Mouse (Mus musculus): ENCODE measurements around the gene Rps3. TPM values are rescaled to one million over a fixed set of nuclear protein-coding genes. Genes with fewer than 3 reads are reported as not detected.
"Not testable (repeated sequence)": the region's sequence is repeated elsewhere in the genome, so short reads cannot be mapped to it uniquely, and the experiment has no call there.

Rps3 gene
- 100 to 1,000 TPM; 484 to 545 TPM for total RNA-seq (2021)
- long read RNA-seq, experiment 1, transcript Rps3-201 (7 exons, 1,908 nt), result major isoform, 354 of 387 reads
- long read RNA-seq, experiment 1, partial matches to known transcripts, result 27 of 387 reads
- long read RNA-seq, experiment 1, other reads (novel, unspliced or antisense), result 6 of 387 reads
- long read RNA-seq, experiment 2, transcript Rps3-201 (7 exons, 1,908 nt), result major isoform, 321 of 340 reads
- long read RNA-seq, experiment 2, partial matches to known transcripts, result 16 of 340 reads
- long read RNA-seq, experiment 2, other reads (novel, unspliced or antisense), result 3 of 340 reads

- peak; percentile 77 to 91 for DNase-seq (ENCODE audit: low spot score in 2 of 2)
Observed at GRCm38 (mm10) chr7:99483271-99483923, at the start of gene Rps3. Gene Rps3, minus strand, starts transcription at chr7:99483738.

- no peak for DNase-seq (ENCODE audit: low spot score in 2 of 2)
Observed at GRCm38 (mm10) chr7:99532526-99532925, 49.0 kb upstream of the Rps3 start.

GRCm38 (mm10) chr7:99531408-99531970 is 48.0 kb upstream of the Rps3 start:
- no peak for DNase-seq (ENCODE audit: low spot score in 2 of 2)

- no peak for DNase-seq (ENCODE audit: low spot score in 2 of 2)
Observed at GRCm38 (mm10) chr7:99529410-99529809, 45.9 kb upstream of the Rps3 start.

GRCm38 (mm10) chr7:99528547-99528946 is 45.0 kb upstream of the Rps3 start:
- no peak for DNase-seq (ENCODE audit: low spot score in 2 of 2)

GRCm38 (mm10) chr7:99523837-99524236 is 40.3 kb upstream of the Rps3 start:
- no peak for DNase-seq (ENCODE audit: low spot score in 2 of 2)

GRCm38 (mm10) chr7:99523121-99523520 is 39.6 kb upstream of the Rps3 start:
- DNase-seq (ENCODE audit: low spot score in 2 of 2), result no peak

- no peak for DNase-seq (ENCODE audit: low spot score in 2 of 2)
Observed at GRCm38 (mm10) chr7:99518954-99519644, 35.6 kb upstream of the Rps3 start.

GRCm38 (mm10) chr7:99516814-99517157 is 33.2 kb upstream of the Rps3 start:
- DNase-seq (ENCODE audit: low spot score in 2 of 2), result no peak

- no peak for DNase-seq (ENCODE audit: low spot score in 2 of 2)
Observed at GRCm38 (mm10) chr7:99516092-99516813, 32.7 kb upstream of the Rps3 start.

- peak; percentile 34 to 68 for DNase-seq (ENCODE audit: low spot score in 2 of 2)
Observed at GRCm38 (mm10) chr7:99510087-99510501, 26.6 kb upstream of the Rps3 start.

- DNase-seq (ENCODE audit: low spot score in 2 of 2), result not testable (repeated sequence)
Observed at GRCm38 (mm10) chr7:99508187-99508586, 24.6 kb upstream of the Rps3 start.

GRCm38 (mm10) chr7:99504556-99504955 is 21.0 kb upstream of the Rps3 start:
- no peak for DNase-seq (ENCODE audit: low spot score in 2 of 2)

- DNase-seq (ENCODE audit: low spot score in 2 of 2), result no peak
Observed at GRCm38 (mm10) chr7:99501148-99501547, 17.6 kb upstream of the Rps3 start.

GRCm38 (mm10) chr7:99500655-99501054 is 17.1 kb upstream of the Rps3 start:
- DNase-seq (ENCODE audit: low spot score in 2 of 2), result no peak

GRCm38 (mm10) chr7:99500201-99500600 is 16.7 kb upstream of the Rps3 start:
- DNase-seq (ENCODE audit: low spot score in 2 of 2), result peak; percentile 72 to 83

GRCm38 (mm10) chr7:99499128-99499527 is 15.6 kb upstream of the Rps3 start:
- no peak for DNase-seq (ENCODE audit: low spot score in 2 of 2)

- DNase-seq (ENCODE audit: low spot score in 2 of 2), result no peak
Observed at GRCm38 (mm10) chr7:99489708-99490107, 6.2 kb upstream of the Rps3 start.

GRCm38 (mm10) chr7:99484679-99485078 is 1.1 kb upstream of the Rps3 start:
- no peak for DNase-seq (ENCODE audit: low spot score in 2 of 2)

GRCm38 (mm10) chr7:99483924-99484319 is 384 bp upstream of the Rps3 start:
- DNase-seq (ENCODE audit: low spot score in 2 of 2), result no peak

- no peak for DNase-seq (ENCODE audit: low spot score in 2 of 2)
Observed at GRCm38 (mm10) chr7:99482637-99483036, 901 bp downstream of the Rps3 start.
